Mouse (Mus musculus): ENCODE measurements at regions not wholly inside any gene's neighbourhood (a gene's known extent, or its start where the extent isn't known, plus 50 kb on each side); places are given as distances from the start of the nearest gene placed in this dataset.

DNA sequence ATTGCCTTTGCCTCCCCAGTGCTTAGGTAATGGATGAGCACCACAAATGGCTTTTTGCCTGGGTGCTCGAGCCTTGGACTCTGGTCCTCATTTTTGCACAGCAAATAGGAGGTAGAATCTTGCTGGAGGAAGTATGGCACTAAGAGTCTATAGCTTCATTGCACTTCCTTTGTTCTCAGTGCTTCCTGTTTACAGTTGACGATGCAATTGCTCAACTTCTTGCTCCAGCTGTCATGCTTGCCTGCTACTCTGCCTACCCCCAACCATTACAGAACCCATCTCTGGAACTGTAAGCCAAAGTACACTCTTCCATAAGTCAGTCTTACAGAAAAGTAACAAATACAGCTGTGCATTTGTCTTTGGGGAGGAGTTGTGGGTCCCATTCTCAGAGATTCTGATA, 79.8 kb upstream of the Slc7a14 start:
- DNase-seq (ENCODE audit: low spot score in 2 of 2), result no peak

DNA sequence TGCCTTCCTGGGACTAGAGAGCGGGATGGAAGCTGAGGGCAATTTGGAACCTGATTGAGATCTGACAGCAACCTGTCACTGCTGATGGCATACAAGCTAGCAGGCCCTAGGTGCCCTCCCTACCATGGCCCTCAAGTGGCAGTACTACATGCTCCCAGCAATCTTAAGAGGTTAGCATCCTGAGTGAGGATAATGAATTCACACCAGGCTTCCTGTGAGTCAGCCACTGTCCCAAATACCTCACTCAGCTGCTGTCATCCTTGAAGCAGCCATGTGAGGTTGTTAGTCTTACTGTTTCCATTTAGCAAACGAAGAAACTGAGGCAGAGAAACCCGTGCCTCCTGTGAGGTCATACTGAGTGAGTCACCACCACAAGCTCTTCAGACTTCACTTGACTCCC, 65.5 kb upstream of the Slc7a14 start:
- DNase-seq (ENCODE audit: low spot score in 2 of 2), result no peak

DNA sequence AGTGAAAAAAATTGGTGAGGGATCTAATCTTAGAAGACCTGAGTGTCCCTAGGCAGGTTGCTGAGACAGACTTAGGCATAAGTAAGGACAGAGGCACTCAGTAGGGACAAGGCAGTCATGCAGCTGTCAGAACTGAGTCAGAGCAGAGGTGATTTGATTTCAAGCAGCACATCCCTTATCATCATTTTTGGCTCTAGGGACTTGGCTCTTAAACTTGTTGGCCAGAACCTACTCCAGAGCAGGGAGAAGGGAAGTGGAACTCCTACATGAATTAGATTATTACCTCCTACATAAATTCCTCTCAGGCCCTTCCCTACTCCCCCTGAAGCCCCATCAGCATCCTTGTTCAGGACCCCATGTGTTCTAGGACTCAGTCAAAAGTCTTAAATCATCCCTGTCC, 63.9 kb upstream of the Slc7a14 start:
- DNase-seq (ENCODE audit: low spot score in 2 of 2), result no peak

DNA sequence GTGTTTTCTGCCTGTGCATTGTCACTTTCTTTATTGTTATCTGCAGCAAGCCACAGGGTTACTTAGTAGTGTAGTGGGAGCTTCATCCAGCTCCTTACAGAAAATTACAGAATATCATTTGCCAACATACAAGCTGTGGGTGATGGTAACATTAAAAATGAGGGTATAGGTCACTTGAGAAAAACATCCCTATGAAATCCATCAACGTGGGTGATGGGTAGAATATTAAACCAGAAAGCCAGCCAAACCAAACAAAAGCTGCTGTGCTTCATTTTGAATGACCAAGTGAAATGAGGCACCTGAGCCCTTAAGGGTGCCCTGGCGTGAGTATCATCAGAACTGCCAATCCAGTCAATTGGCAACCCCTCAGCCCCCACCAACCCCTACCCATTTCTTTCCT, 58.1 kb upstream of the Slc7a14 start:
- no peak for DNase-seq (ENCODE audit: low spot score in 2 of 2)
